Comparison of ENCODE assay signal across 8 mouse cellular contexts in genomic region chr7:80555146-80555545, GRCm38 (mm10). TPM values are rescaled to one million over a fixed set of nuclear protein-coding genes. Genes with fewer than 3 reads are reported as not detected.
A peak's percentile ranks its signal among the peaks of the same experiment; 100 is the strongest.
DNase-seq lines count a peak whose midpoint lies in the region; ATAC-seq and TF ChIP-seq lines count a peak whose summit lies in the region.

No protein-coding gene starts in this region.

- H3K27me3 ChIP-seq in kidney, embryonic 14.5 days (ENCODE audit: control insufficient read depth, insufficient read depth, low read length), result no peaks in the 10 kb centered on the region
- no peaks in the 10 kb centered on the region for H3K27me3 ChIP-seq in testis, adult 2 months (ENCODE audit: control insufficient read depth, insufficient read depth, low read length)
- no peaks in the 10 kb centered on the region for H3K27me3 ChIP-seq in stomach, embryonic 16.5 days (ENCODE audit: control insufficient read depth, insufficient read depth, low read length)

- no peak overlapping the region for H3K4me3 ChIP-seq in kidney, embryonic 14.5 days (ENCODE audit: low read length)
- no peak overlapping the region for H3K4me3 ChIP-seq in testis, adult 2 months (ENCODE audit: control insufficient read depth, low read depth, low read length)
- H3K4me3 ChIP-seq in stomach, embryonic 16.5 days (replicated peaks; ENCODE audit: low read length), result no peak overlapping the region

- no peak for TF ChIP-seq POLR2A in testis, adult 2 months (IDR thresholded peaks at IDR 0.05; ENCODE audit: control insufficient read depth, low read depth, low read length)

- H3K27ac ChIP-seq in kidney, embryonic 14.5 days (ENCODE audit: low read depth, low read length), result peak overlapping the region; percentile 52; the same call in 1 of the 2 replicates
- peak overlapping the region; percentile 83 for H3K27ac ChIP-seq in testis, adult 2 months (ENCODE audit: control insufficient read depth, insufficient read depth, low read depth, low read length)
- H3K27ac ChIP-seq in stomach, embryonic 16.5 days (ENCODE audit: low read length), result peak overlapping the region; percentile 85

- no peak overlapping the region for H3K9ac ChIP-seq in kidney, embryonic 14.5 days (ENCODE audit: low read depth, low read length)
- no peak overlapping the region for H3K9ac ChIP-seq in stomach, embryonic 16.5 days (ENCODE audit: low read length)

- no peak for TF ChIP-seq CTCF in testis, adult 2 months (IDR thresholded peaks at IDR 0.05; ENCODE audit: control insufficient read depth, insufficient read depth, insufficient replicate concordance, low read depth, low read length)

- H3K36me3 ChIP-seq in kidney, embryonic 14.5 days (ENCODE audit: control insufficient read depth, insufficient read depth, low read length), result no peaks in the 10 kb centered on the region
- H3K36me3 ChIP-seq in testis, adult 2 months (ENCODE audit: control insufficient read depth, insufficient read depth, low read length), result no peaks in the 10 kb centered on the region
- H3K36me3 ChIP-seq in stomach, embryonic 16.5 days (ENCODE audit: control insufficient read depth, insufficient read depth, low read length), result no peaks in the 10 kb centered on the region

- 78% methylated on average over 3 of the region's 3 CpGs for WGBS in kidney, embryonic 14.5 days
- WGBS in stomach, embryonic 16.5 days, result 77% methylated on average over 3 of the region's 3 CpGs

- ATAC-seq in kidney, embryonic 14.5 days (ENCODE audit: low FRiP score, low TSS enrichment), result no peak
- ATAC-seq in inflammation-experienced regulatory T-cells, adult 6 months, result peak; percentile 36
- ATAC-seq in stomach, embryonic 16.5 days (ENCODE audit: insufficient read depth, low FRiP score), result no peak

- no peak overlapping the region for H3K4me2 ChIP-seq in kidney, embryonic 14.5 days (replicated peaks; ENCODE audit: low read depth, low read length)
- H3K4me2 ChIP-seq in stomach, embryonic 16.5 days (ENCODE audit: low read depth, low read length), result no peak overlapping the region

- H3K4me1 ChIP-seq in kidney, embryonic 14.5 days (ENCODE audit: control insufficient read depth, insufficient read depth, low read length), result 0 out of 2 replicates have a peak, but pooled peaks cover 5% of the 10 kb centered on the region
- H3K4me1 ChIP-seq in testis, adult 2 months (ENCODE audit: control insufficient read depth, insufficient read depth, low read length), result peaks cover 7% of the 10 kb centered on the region
- H3K4me1 ChIP-seq in stomach, embryonic 16.5 days (ENCODE audit: control insufficient read depth, insufficient read depth, low read length), result peaks cover 15% of the 10 kb centered on the region; the same call in 1 of the 2 replicates

- no peak for DNase-seq in kidney, postnatal 4 days
- no peak for DNase-seq in testis, postnatal 10 days (ENCODE audit: low spot score)
- DNase-seq in embryo, embryonic 11 days, result no peak
- no peak for DNase-seq in layer of hippocampus, adult 9-10 months (ENCODE audit: low spot score)

- H3K9me3 ChIP-seq in kidney, embryonic 14.5 days (ENCODE audit: control insufficient read depth, low read length), result no peaks in the 10 kb centered on the region
- H3K9me3 ChIP-seq in stomach, embryonic 16.5 days (replicated peaks; ENCODE audit: control insufficient read depth, low read length), result no peaks in the 10 kb centered on the region

RNA-seq across cellular contexts. Expression of gene Blm, which starts 20.2 kb away (rescaled TPM):
- 24.1 and 34.5 TPM in 2 replicates for polyA plus RNA-seq in kidney, embryonic 14.5 days (2014; fragmentation: Nextera tagmentation; extraction: Ambion mirVana)
- polyA plus RNA-seq in testis, adult 2 months (2012; rRNA removed), result 6.3 and 7.0 TPM in 2 replicates
- polyA plus RNA-seq in inflammation-experienced regulatory T-cells, adult 6 months (2017; shearing (Covaris generic)), result 10 to 100 TPM in 1 of 3 experiments, 1 to 10 TPM in 2; 6.5 to 10.1 (median 9.6) TPM
- polyA plus RNA-seq in stomach, embryonic 16.5 days (2015; fragmentation: Nextera tagmentation; extraction: Ambion mirVana), result 13.2 and 13.8 TPM in 2 replicates
